Mouse (Mus musculus): ENCODE results near the gene Spon1. TPM values are rescaled to one million over a fixed set of nuclear protein-coding genes. Genes with fewer than 3 reads are reported as not detected.

The Spon1 gene
- total and polyA plus RNA-seq, 3 experiments = not detected

- dilution Hi-C loops (cut with MboI; ENCODE audit: extremely low pct_ligation_motif_present, extremely low pct_unique_long_range_greater_than_20kb, low sequenced_read_pairs) (no loop called here), in situ Hi-C loops (cut with MboI; ENCODE audit: low pct_ligation_motif_present, low pct_unique_long_range_greater_than_20kb, low sequenced_read_pairs) (loop anchor here (25.0 kb wide), 1 partner anchor 625 kb away; the partner anchor contains the start of gene Pth)
- DNase-seq (ENCODE audit: extremely low read depth) = no peak
- H3K36me3 ChIP-seq (replicated peaks in 1 of 2; ENCODE audit: control insufficient read depth in 1 of 2, insufficient read depth in 1 of 2, low read length in 1 of 2) = no peaks in the 10 kb centered on the region
- H3K27me3 ChIP-seq (replicated peaks) = peaks cover 2% of the 10 kb centered on the region
- no peaks in the 10 kb centered on the region for H3K4me1 ChIP-seq (ENCODE audit: control insufficient read depth in 1 of 2, insufficient read depth in 2 of 2)
- no peaks in the 10 kb centered on the region for H3K79me2 ChIP-seq (replicated peaks; ENCODE audit: control insufficient read depth, extremely low read depth, insufficient read depth, poor library complexity, severe bottlenecking)
- TF ChIP-seq MAFK (IDR thresholded peaks at IDR 0.05; ENCODE audit: insufficient replicate concordance, low read length) = no peak
- TF ChIP-seq CHD2 (IDR thresholded peaks at IDR 0.05; ENCODE audit: low read length) = no peak
- no peak for TF ChIP-seq JUN (IDR thresholded peaks at IDR 0.05; ENCODE audit: insufficient read depth, low read depth, low read length)
- TF ChIP-seq IRF4 (IDR thresholded peaks at IDR 0.05; ENCODE audit: low read depth, low read length) = no peak
- TF ChIP-seq PAX5 (IDR thresholded peaks at IDR 0.05; ENCODE audit: low read length) = no peak
- no peak for TF ChIP-seq ZMIZ1 (IDR thresholded peaks at IDR 0.05; ENCODE audit: low read depth, low read length)
- TF ChIP-seq KAT2A (IDR thresholded peaks at IDR 0.05; ENCODE audit: insufficient replicate concordance, low read length) = no peak
- no peak for TF ChIP-seq ZC3H11A (IDR thresholded peaks at IDR 0.05; ENCODE audit: low read depth, low read length)
- no peak for TF ChIP-seq UBTF (IDR thresholded peaks at IDR 0.05; ENCODE audit: low read depth, low read length)
- TF ChIP-seq NELFE (IDR thresholded peaks at IDR 0.05; ENCODE audit: low read depth, low read length) = no peak
- no peak for TF ChIP-seq ZKSCAN1 (IDR thresholded peaks at IDR 0.05; ENCODE audit: borderline replicate concordance, low read depth, low read length)
- TF ChIP-seq CHD1 (IDR thresholded peaks at IDR 0.05; ENCODE audit: low read depth, low read length) = no peak
- no peak for TF ChIP-seq MAX (IDR thresholded peaks at IDR 0.05; ENCODE audit: low read length)
- TF ChIP-seq RCOR1 (conservative IDR thresholded peaks at IDR 0.05; ENCODE audit: low read depth, low read length) = no peak
- no peak for TF ChIP-seq BHLHE40 (IDR thresholded peaks at IDR 0.05; ENCODE audit: low read depth, low read length)
- TF ChIP-seq MEF2A (IDR thresholded peaks at IDR 0.05; ENCODE audit: borderline replicate concordance, low read depth, low read length) = no peak
- H3K4me2 ChIP-seq (ENCODE audit: insufficient read depth, low read depth, poor library complexity, severe bottlenecking) = no peak overlapping the region
- no peak overlapping the region for H3K27ac ChIP-seq (ENCODE audit: insufficient read depth, low read depth)
- H3K9ac ChIP-seq (ENCODE audit: insufficient read depth, low read depth) = no peak overlapping the region
- H3K4me3 ChIP-seq (replicated peaks in 1 of 3; ENCODE audit: low read depth in 2 of 3, low read length in 2 of 3, poor library complexity in 1 of 3) = no peak overlapping the region
- no peaks in the 10 kb centered on the region for H3K9me3 ChIP-seq (replicated peaks; ENCODE audit: low read length)
Measured at GRCm38 (mm10) chr7:114011726-114012443, 246.1 kb downstream of the Spon1 start.

- H3K4me2 ChIP-seq (ENCODE audit: insufficient read depth, low read depth, poor library complexity, severe bottlenecking) = no peak overlapping the region
- H3K9ac ChIP-seq (ENCODE audit: insufficient read depth, low read depth) = no peak overlapping the region
- H3K27ac ChIP-seq (ENCODE audit: insufficient read depth, low read depth) = no peak overlapping the region
- dilution Hi-C loops (cut with MboI; ENCODE audit: extremely low pct_ligation_motif_present, extremely low pct_unique_long_range_greater_than_20kb, low sequenced_read_pairs) = no loop called here
- H3K4me1 ChIP-seq (ENCODE audit: control insufficient read depth in 1 of 2, insufficient read depth in 2 of 2) = peaks cover 0 to 3% of the 10 kb centered on the region in 2 experiments; a peak in 1 of 4 replicates
- no peaks in the 10 kb centered on the region for H3K79me2 ChIP-seq (replicated peaks; ENCODE audit: control insufficient read depth, extremely low read depth, insufficient read depth, poor library complexity, severe bottlenecking)
- H3K9me3 ChIP-seq (replicated peaks; ENCODE audit: low read length) = no peaks in the 10 kb centered on the region
- H3K27me3 ChIP-seq (replicated peaks) = peaks cover 4% of the 10 kb centered on the region
- H3K4me3 ChIP-seq (replicated peaks in 1 of 3; ENCODE audit: low read depth in 2 of 3, low read length in 2 of 3, poor library complexity in 1 of 3) = no peak overlapping the region
- H3K36me3 ChIP-seq (replicated peaks in 1 of 2; ENCODE audit: control insufficient read depth in 1 of 2, insufficient read depth in 1 of 2, low read length in 1 of 2) = no peaks in the 10 kb centered on the region
- TF ChIP-seq CTCF (conservative IDR thresholded peaks at IDR 0.05 in 1 of 2, IDR thresholded peaks at IDR 0.05 in 1 of 2; ENCODE audit: low read depth in 2 of 2, low read length in 2 of 2) = no peak
- TF ChIP-seq POLR2AphosphoS2 (IDR thresholded peaks at IDR 0.05; ENCODE audit: low read depth, low read length) = no peak
- no peak for TF ChIP-seq HCFC1 (IDR thresholded peaks at IDR 0.05; ENCODE audit: low read depth, low read length)
- no peak for TF ChIP-seq MAZ (IDR thresholded peaks at IDR 0.05; ENCODE audit: low read depth, low read length)
- no peak for TF ChIP-seq ELF1 (IDR thresholded peaks at IDR 0.05; ENCODE audit: low read depth, low read length)
- TF ChIP-seq UBTF (IDR thresholded peaks at IDR 0.05; ENCODE audit: low read depth, low read length) = no peak
- TF ChIP-seq RCOR1 (conservative IDR thresholded peaks at IDR 0.05; ENCODE audit: low read depth, low read length) = no peak
- no peak for TF ChIP-seq JUN (IDR thresholded peaks at IDR 0.05; ENCODE audit: insufficient read depth, low read depth, low read length)
- no peak for TF ChIP-seq MYC (IDR thresholded peaks at IDR 0.05; ENCODE audit: low read depth, low read length)
- no peak for TF ChIP-seq TCF12 (IDR thresholded peaks at IDR 0.05; ENCODE audit: low read depth, low read length)
- no peak for TF ChIP-seq MAFK (IDR thresholded peaks at IDR 0.05; ENCODE audit: insufficient replicate concordance, low read length)
- TF ChIP-seq ZKSCAN1 (IDR thresholded peaks at IDR 0.05; ENCODE audit: borderline replicate concordance, low read depth, low read length) = no peak
- no peak for DNase-seq (ENCODE audit: extremely low read depth)
- in situ Hi-C loops (cut with MboI; ENCODE audit: low pct_ligation_motif_present, low pct_unique_long_range_greater_than_20kb, low sequenced_read_pairs) = loop anchor here (5.0 to 25.0 kb wide), 2 partner anchors 239 to 629 kb away; partner anchors contain the start of gene Pth
Measured at GRCm38 (mm10) chr7:114016001-114016949, 250.5 kb downstream of the Spon1 start.
